Mouse (Mus musculus) monocyte, adult 5-6 weeks (primary cell): Measurements from ENCODE around the gene Acss1. TPM values are rescaled to one million over a fixed set of nuclear protein-coding genes. Genes with fewer than 3 reads are reported as not detected.
A peak's percentile ranks its signal among the peaks of the same experiment; 100 is the strongest.

Experiments used
- ATAC-seq: fragments of 153-309, 156-312 bp; replicated peaks from 2 replicates; pipeline ENCODE4 v1.8.0; 2017; ENCODE audit warnings: mild to moderate bottlenecking; ENCODE audit not compliant: low TSS enrichment, insufficient number of reproducible peaks, severe bottlenecking, poor library complexity, low FRiP score
- total RNA-seq: library from RNA; stranded (forward); fragments of 200-1000, 200-491, 200-594 nt; gene quantifications from 3 replicates; pipeline ENCODE4 v1.2.3, GENCODE M21; 2017

Acss1 gene
- total RNA-seq, 1 experiment from 2014 or later: 70.9 TPM

DNA sequence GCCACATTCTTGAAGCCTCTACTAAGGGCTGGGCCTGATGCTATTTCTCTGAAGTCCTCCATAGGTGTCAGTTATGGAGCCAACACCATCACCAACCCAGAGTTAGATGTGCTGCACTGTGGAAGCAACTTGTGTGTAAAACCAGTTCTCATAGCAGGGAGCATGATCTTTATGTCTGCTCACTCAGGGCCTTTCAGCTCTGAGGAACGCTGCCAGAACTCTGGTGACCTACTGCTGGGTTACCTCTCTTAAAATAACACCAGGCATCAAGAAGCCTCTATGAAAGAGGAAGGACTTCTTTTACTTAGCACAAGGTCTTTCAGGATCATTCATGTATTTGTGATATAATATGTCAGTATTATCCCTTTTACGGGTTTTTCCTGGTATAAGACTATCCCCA, 66.1 kb downstream of the Acss1 start:
- ATAC-seq: no peak

DNA sequence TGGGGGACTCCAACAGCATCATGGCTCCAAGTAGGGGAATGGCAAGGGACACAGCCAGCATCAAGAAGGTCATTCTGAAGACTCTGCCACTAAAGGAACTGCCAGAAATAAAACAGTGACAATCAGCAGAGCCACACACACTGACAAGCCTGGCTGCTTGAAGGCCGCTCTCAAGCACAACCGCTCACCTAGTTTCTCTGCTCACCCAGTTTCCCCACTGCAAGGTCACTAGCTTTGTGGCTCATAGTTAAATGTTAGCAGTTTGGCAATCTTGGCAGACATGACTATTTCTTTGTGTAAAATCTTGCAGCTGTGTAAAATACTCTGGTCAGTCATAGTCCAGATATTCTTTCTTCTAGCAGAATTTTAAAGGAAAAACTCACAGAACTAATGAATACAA, 68.0 kb downstream of the Acss1 start:
- no peak for ATAC-seq

DNA sequence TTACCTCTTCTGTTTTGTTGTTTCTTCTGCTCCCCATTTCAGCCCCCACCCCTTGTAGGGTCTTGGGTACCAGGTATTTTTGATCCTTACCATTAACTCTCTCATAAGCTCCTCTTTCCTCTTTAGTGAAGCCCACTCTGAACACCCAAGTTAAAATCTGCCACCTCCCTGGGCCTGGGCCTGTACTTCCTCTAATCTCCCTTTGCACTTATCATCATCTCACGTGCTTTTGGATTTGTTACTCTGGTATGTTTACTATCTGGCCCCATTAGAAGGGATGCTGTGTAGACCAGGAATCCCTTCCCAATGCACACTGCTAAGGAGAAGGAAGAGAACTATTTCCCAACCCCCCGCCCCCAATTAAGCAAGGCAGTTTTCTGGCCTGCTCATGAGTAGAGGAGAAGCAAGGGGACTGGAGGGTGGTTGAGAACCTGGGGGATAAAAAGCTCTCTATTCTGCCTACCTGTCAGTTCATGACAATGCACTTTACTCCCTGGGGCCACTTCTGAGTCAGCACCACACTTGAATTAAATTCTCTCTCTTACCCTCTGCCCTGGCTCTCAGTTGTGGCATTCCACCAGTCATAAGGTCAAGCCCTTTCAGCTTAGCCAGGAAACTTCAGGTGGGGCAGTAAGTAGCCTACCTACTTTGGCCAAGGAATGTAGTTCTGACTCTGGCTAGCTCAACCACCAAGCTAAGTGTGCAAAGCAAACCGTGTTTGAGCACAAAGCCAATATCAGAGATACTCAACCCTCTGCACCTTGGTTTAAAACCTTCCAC, 72.7 kb downstream of the Acss1 start:
- ATAC-seq: no peak

DNA sequence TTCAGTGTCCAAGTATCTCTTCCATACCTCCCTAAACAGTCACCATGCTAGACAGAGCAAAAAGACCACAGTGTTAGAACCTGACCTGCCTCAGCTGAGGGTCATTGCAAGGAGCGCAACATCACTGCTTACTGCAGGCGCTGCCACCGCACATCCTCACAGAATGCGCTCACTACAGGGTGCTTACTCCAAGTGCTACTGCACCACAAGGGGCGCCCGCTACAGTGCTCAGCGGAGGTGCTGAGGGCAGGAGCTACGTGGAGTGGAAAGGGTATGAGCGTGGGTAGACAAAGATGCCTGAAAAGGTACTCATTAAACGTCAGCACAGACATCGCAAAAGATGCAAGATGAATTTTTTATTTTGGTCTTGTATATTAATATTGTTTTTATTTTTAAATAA, 79.2 kb downstream of the Acss1 start:
- no peak for ATAC-seq

DNA sequence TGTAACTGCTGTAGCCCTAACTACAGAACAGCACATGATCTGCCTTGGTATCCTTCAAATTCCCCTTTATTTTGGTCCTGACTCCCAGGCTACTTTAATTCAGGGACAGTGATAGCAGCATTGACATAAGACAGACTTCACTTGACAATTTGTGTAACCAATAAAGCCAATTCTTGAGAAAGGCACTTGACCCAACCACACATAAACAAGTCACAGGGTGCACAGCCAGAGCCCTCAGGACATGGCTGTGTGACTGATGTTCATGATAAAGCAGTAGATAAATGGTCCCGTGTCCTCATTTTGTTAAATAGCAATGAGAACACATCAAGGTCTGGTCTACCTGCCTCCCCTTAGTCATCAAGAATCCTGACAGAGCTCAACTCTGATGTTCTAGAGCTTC, 88.7 kb downstream of the Acss1 start:
- ATAC-seq: no peak

DNA sequence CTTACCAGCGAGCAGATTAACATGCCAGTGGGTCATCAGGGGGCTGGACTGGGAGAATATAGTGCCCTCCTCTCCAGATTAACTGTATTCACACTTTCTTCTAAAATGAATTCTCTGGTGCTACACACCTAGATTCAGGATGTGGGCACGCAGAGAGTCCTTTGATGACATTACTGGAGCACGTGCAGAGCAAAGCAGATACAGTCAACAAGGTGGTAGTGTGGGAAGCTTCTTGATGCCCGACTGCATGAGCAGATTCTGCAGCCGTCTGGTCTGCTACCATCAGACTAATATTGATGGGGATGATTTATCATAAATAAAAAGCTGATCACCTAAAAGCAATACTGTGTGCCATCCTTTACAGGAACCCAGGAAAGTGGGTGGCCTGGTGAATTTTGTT, 89.7 kb downstream of the Acss1 start:
- no peak for ATAC-seq

DNA sequence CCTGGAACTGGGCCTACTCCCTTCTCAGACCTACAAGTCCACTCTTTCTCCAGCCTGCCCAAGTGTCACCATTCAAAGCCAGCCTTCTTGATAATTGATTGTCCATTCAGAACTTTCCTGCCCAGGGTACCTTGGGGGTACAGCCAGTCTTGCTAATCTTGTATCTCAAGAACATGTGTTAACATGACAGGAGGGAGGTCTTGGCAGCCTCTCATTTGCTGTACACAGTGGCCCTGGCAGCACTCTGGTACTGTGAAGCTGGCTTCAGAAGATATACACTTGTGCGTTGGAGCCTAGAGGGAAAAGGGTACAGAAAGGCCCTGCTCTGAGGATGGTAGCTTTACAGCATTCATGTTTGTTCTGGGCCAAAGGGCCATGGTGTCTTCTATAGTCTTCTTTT, 92.0 kb downstream of the Acss1 start:
- ATAC-seq: no peak

DNA sequence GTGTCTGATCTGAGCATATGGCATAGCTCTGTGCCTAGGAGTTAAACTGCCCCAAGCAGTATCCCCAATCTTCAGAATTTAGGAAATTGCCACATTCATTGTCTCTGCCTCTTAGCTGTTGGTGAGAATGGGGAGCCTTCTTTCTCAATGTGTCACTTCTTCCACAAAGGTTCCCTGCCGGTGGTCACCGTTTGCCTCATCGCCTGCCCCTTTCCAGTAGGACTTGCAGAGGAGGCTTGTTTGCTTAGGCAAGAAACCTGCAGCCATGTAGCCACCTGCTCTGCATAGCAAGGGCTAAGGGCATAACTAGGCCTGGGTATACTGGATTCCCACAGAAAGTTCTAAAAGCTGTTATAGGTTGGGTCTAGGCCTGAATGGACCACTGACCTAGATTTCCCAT, 95.8 kb downstream of the Acss1 start:
- ATAC-seq: no peak

DNA sequence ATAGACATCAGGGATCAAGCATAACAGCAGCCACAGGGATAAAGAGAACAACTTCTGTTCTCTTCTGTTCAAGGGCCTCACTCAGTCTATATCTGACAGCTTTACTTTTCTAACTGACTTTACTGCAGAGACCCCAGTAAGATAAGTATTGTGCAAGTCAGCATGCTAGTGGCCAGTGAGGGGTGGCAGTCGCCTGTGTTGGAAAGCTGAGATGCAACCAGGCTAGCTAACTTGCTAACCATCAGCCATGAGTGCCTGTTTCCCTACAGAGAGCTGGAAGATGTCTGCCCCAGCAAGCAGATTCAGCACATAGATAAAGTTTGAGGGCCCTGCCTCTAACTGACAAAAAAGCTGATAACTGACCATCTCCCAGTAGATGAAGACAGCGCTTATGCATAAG, 97.5 kb downstream of the Acss1 start:
- no peak for ATAC-seq

DNA sequence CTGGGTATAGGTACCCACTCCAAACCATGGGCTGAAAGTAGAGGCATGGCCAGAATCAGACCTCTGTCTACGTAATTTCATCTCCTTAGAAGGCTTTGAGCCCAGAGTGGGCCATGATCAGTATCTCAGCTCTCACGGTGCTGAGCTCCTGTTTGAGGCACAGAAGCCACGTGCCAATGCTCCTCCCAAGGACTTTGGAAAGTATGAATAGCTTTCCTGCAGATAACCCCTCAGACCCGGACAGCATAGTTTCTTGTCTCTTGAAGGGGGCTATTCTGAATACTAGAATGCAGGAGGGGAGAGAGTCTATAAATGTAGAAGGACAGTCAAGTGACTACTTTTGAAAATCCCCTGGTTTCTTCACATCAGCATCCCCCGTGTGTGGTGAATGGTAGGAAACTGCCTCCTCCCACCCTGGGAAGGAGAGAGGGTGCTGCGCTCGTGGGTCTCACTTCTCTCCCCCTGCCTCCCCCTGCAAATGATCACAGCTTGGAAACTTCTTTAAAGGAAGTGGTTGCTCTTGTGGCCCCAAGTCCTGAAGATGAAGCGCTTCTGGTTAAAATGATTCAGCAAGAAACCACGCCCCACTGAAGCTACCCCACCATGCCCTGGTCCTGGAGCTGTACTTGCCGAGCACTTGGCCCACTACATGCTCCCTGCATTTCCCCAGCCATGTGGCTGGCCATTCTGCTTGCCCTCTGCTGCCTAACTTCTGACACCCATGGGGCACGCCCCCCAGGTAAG, 98.3 kb downstream of the Acss1 start, which contains the start of gene Cst7:
TSS of gene Cst7 (plus strand) at position 569 of the 744 bp plus-strand sequence.
- ATAC-seq: peak; percentile 57

Other genes with a start within 250 kb of the Acss1 start
- gene Zfp442, start 217.0 kb downstream of the Acss1 start, total RNA-seq: 8.5 to 17.2 TPM (median 8.9 TPM) in 3 replicates
- 0.39 TPM in 1 of 3 replicates, not detected in the others for gene Zfp345, start 183.4 kb downstream of the Acss1 start, total RNA-seq
- 51.6 to 155 TPM (median 65.2 TPM) in 3 replicates for gene Cst7, start 98.1 kb downstream of the Acss1 start, total RNA-seq
- 47.1 to 62.5 TPM (median 55.9 TPM) in 3 replicates for gene Apmap, start 59.9 kb downstream of the Acss1 start, total RNA-seq
- not detected in 3 replicates for gene Vsx1, start 20.9 kb upstream of the Acss1 start, total RNA-seq
- gene Entpd6, start 80.5 kb upstream of the Acss1 start, total RNA-seq: 9.7 to 23.4 TPM (median 20.9 TPM) in 3 replicates
- gene Pygb, start 118.2 kb upstream of the Acss1 start, total RNA-seq: 25.0 to 54.2 TPM (median 37.5 TPM) in 3 replicates
- 237 to 505 TPM (median 368 TPM) in 3 replicates for gene Abhd12, start 236.2 kb upstream of the Acss1 start, total RNA-seq
- gene Gins1, start 236.9 kb upstream of the Acss1 start, total RNA-seq: 10.4 to 13.1 TPM (median 13.0 TPM) in 3 replicates